Mouse (Mus musculus): ENCODE data around the gene Olfr360.
"Not testable (repeated sequence)": the region's sequence is repeated elsewhere in the genome, so short reads cannot be mapped to it uniquely, and the experiment has no call there.

Olfr360 gene

GRCm38 (mm10) chr2:37065446-37065845 is at the start of gene Olfr360:
TSS of gene Olfr360 (plus strand) at chr2:37065746.
- no peak for DNase-seq

GRCm38 (mm10) chr2:37089190-37089589 is 23.6 kb downstream of the Olfr360 start, which contains the start of gene Olfr361:
TSS of gene Olfr361 (minus strand) at chr2:37089290.
- not testable (repeated sequence) for DNase-seq

GRCm38 (mm10) chr2:37117810-37118209 is 52.3 kb downstream of the Olfr360 start, which contains the start of gene Olfr362:
TSS of gene Olfr362 (minus strand) at chr2:37117910.
- no peak for DNase-seq
